Mouse (Mus musculus) C2C12 (cell line): ENCODE data around the gene Pnpo. TPM values are rescaled to one million over a fixed set of nuclear protein-coding genes. Genes with fewer than 3 reads are reported as not detected.

Experiments
- H3K27me3 ChIP-seq: one replicate; pipeline ENCODE4 v1.6.1; 2011; ENCODE audit not compliant: control insufficient read depth, insufficient read depth, insufficient read length
- H3K36me3 ChIP-seq: one replicate; pipeline ENCODE4 v1.6.1; 2011; ENCODE audit not compliant: control insufficient read depth, insufficient read depth
- H3K4me3 ChIP-seq: one replicate; pipeline ENCODE4 v1.5.1; 2011; ENCODE audit warnings: mild to moderate bottlenecking, control low read depth; ENCODE audit not compliant: poor library complexity, insufficient read depth, severe bottlenecking
- H3K79me2 ChIP-seq: one replicate; pipeline ENCODE4 v1.6.1; 2011; ENCODE audit not compliant: control insufficient read depth, insufficient read depth
- H3K79me3 ChIP-seq: one replicate; pipeline ENCODE4 v1.6.1; 2011; ENCODE audit warnings: low read depth, control low read depth
- H3ac ChIP-seq: one replicate; pipeline ENCODE3; 2011; ENCODE audit warnings: low read depth; ENCODE audit not compliant: control insufficient read depth, insufficient read length
- CEBPB ChIP-seq: IDR thresholded peaks from one replicate; pipeline ENCODE4 v1.6.1; 2011; ENCODE audit warnings: low read depth, mild to moderate bottlenecking, control low read depth, moderate library complexity
- CTCF ChIP-seq: IDR thresholded peaks from one replicate; pipeline ENCODE4 v1.5.1; 2011; ENCODE audit not compliant: control insufficient read depth, insufficient read depth, insufficient read length
- FOSL1 ChIP-seq: IDR thresholded peaks from one replicate; pipeline ENCODE4 v1.8.0; 2011; ENCODE audit warnings: mild to moderate bottlenecking, low read length; ENCODE audit not compliant: poor library complexity, insufficient read depth, severe bottlenecking
- MAX ChIP-seq: IDR thresholded peaks from one replicate; pipeline ENCODE4 v1.6.1; 2011; ENCODE audit warnings: mild to moderate bottlenecking, control low read depth
- MYOD1 ChIP-seq: IDR thresholded peaks from one replicate; pipeline ENCODE4 v1.6.1; 2011; ENCODE audit warnings: low read depth; ENCODE audit not compliant: control insufficient read depth, insufficient read length
- MYOG ChIP-seq: IDR thresholded peaks from one replicate; pipeline ENCODE4 v1.6.1; 2011; ENCODE audit not compliant: control insufficient read depth, insufficient read length; ENCODE audit errors: extremely low read depth
- USF1 ChIP-seq: IDR thresholded peaks from one replicate; pipeline ENCODE4 v1.6.1; 2011; ENCODE audit warnings: low read depth, mild to moderate bottlenecking, control low read depth, moderate library complexity
- polyA plus RNA-seq: library from polyadenylated mRNA; unstranded; fragments of >200 nt; fragmentation: generic; extraction: Trizol; gene quantifications from one replicate; pipeline ENCODE4 v1.2.1, GENCODE M21; 2012; ENCODE audit warnings: missing spikeins

Gene Pnpo
- polyA plus RNA-seq, 1 experiment: 8.5 TPM

GRCm38 (mm10) chr11:96978401-96979246 is 34.8 kb upstream of the Pnpo start:
- Histone ChIP-seq H3K4me3 (peak overlapping the region; percentile 38), H3K79me3 (peaks cover 17% of the 10 kb centered on the region), H3K27me3 (no peaks in the 10 kb centered on the region), H3K36me3 (no peaks in the 10 kb centered on the region), H3K79me2 (peaks cover 33% of the 10 kb centered on the region), H3ac (peak overlapping the region; percentile 80)
- TF ChIP-seq FOSL1 (no peak), MYOG (no peak), MYOD1 (no peak), CEBPB (no peak), CTCF (no peak), MAX (no peak), USF1 (no peak)

- Histone ChIP-seq H3K27me3 (no peaks in the 10 kb centered on the region), H3K79me2 (peaks cover 40% of the 10 kb centered on the region), H3K4me3 (peak overlapping the region; percentile 77), H3ac (peak overlapping the region; percentile 100), H3K36me3 (no peaks in the 10 kb centered on the region), H3K79me3 (peaks cover 22% of the 10 kb centered on the region)
- TF ChIP-seq FOSL1: no peak
- TF ChIP-seq MYOD1: no peak
- peak; percentile 8 for TF ChIP-seq CEBPB
- no peak for TF ChIP-seq CTCF
- no peak for TF ChIP-seq MAX
- no peak for TF ChIP-seq MYOG
Measured at GRCm38 (mm10) chr11:96977606-96978400, 34.0 kb upstream of the Pnpo start.

GRCm38 (mm10) chr11:96976911-96977591 is 33.3 kb upstream of the Pnpo start:
- Histone ChIP-seq H3K27me3 (no peaks in the 10 kb centered on the region), H3ac (peak overlapping the region; percentile 100), H3K4me3 (peak overlapping the region; percentile 77), H3K36me3 (no peaks in the 10 kb centered on the region), H3K79me3 (peaks cover 27% of the 10 kb centered on the region), H3K79me2 (peaks cover 46% of the 10 kb centered on the region)
- no peak for TF ChIP-seq MYOD1
- TF ChIP-seq FOSL1: no peak
- no peak for TF ChIP-seq USF1
- TF ChIP-seq MAX: no peak
- TF ChIP-seq CTCF: no peak
- no peak for TF ChIP-seq CEBPB
- no peak for TF ChIP-seq MYOG

- Histone ChIP-seq H3K36me3 (no peaks in the 10 kb centered on the region), H3K27me3 (no peaks in the 10 kb centered on the region), H3ac (peak overlapping the region; percentile 100), H3K79me2 (peaks cover 54% of the 10 kb centered on the region), H3K79me3 (peaks cover 31% of the 10 kb centered on the region), H3K4me3 (peak overlapping the region; percentile 77)
- TF ChIP-seq MAX (no peak), MYOD1 (no peak), CTCF (no peak), USF1 (no peak), CEBPB (no peak), FOSL1 (no peak), MYOG (no peak)
Measured at GRCm38 (mm10) chr11:96976379-96976687, 32.5 kb upstream of the Pnpo start.

GRCm38 (mm10) chr11:96975511-96976378 is 32.0 kb upstream of the Pnpo start:
- H3K4me3 ChIP-seq: peak overlapping the region; percentile 77

More at GRCm38 (mm10) chr11:96975511-96976378, 32.0 kb upstream of the Pnpo start:
- no peak for TF ChIP-seq MYOG
- TF ChIP-seq FOSL1: no peak
- TF ChIP-seq USF1: no peak
- no peak for TF ChIP-seq MAX
- TF ChIP-seq CEBPB: no peak
- no peak for TF ChIP-seq MYOD1
- TF ChIP-seq CTCF: no peak
- no peaks in the 10 kb centered on the region for H3K27me3 ChIP-seq
- H3K79me3 ChIP-seq: peaks cover 37% of the 10 kb centered on the region
- no peaks in the 10 kb centered on the region for H3K36me3 ChIP-seq
- H3ac ChIP-seq: peak overlapping the region; percentile 28
- peaks cover 60% of the 10 kb centered on the region for H3K79me2 ChIP-seq
